Mouse (Mus musculus) limb, embryonic 10.5 days (tissue): ENCODE measurements around the gene Cap1. TPM values are rescaled to one million over a fixed set of nuclear protein-coding genes. Genes with fewer than 3 reads are reported as not detected.

Experiments
- DNase-seq: peaks from one replicate; pipeline ENCODE4 v3.0.0-alpha.2; 2017; ENCODE audit warnings: low spot score
- H3K27ac ChIP-seq: fragments of 300-500 bp; sonication (generic); 2 replicates; pipeline ENCODE4 v1.5.1; 2016; ENCODE audit warnings: mild to moderate bottlenecking
- H3K27me3 ChIP-seq: fragments of 300-500 bp; sonication (generic); 2 replicates; pipeline ENCODE4 v1.6.1; 2016; ENCODE audit warnings: low read depth, mild to moderate bottlenecking; ENCODE audit not compliant: poor library complexity, severe bottlenecking
- H3K36me3 ChIP-seq: fragments of 300-500 bp; sonication (generic); 2 replicates; pipeline ENCODE4 v1.6.1; 2016; ENCODE audit warnings: mild to moderate bottlenecking, moderate library complexity
- H3K4me1 ChIP-seq: fragments of 300-500 bp; sonication (generic); 2 replicates; pipeline ENCODE4 v1.6.1; 2016
- H3K4me3 ChIP-seq: fragments of 300-500 bp; sonication (generic); 2 replicates; pipeline ENCODE4 v1.5.1; 2016; ENCODE audit warnings: mild to moderate bottlenecking, moderate library complexity
- H3K9me3 ChIP-seq: fragments of 300-500 bp; sonication (generic); replicated peaks from 2 replicates; pipeline ENCODE4 v1.6.1; 2016; ENCODE audit warnings: mild to moderate bottlenecking
- WGBS: fragments of 180-500 bp; shearing (Covaris S2); methylation state at CpG from one replicate; pipeline ENCODE4 v1.1.7; 2016; 5-methylcytosine and 5-hydroxymethylcytosine counted together
- polyA plus RNA-seq: library from polyadenylated mRNA; unstranded; fragments of >200 nt; fragmentation: Nextera tagmentation; extraction: Ambion mirVana; gene quantifications from 2 replicates; pipeline ENCODE4 v1.2.1, GENCODE M21; 2016

Cap1 gene
- polyA plus RNA-seq, 1 experiment from 2014 or later: 46.5 TPM

DNA sequence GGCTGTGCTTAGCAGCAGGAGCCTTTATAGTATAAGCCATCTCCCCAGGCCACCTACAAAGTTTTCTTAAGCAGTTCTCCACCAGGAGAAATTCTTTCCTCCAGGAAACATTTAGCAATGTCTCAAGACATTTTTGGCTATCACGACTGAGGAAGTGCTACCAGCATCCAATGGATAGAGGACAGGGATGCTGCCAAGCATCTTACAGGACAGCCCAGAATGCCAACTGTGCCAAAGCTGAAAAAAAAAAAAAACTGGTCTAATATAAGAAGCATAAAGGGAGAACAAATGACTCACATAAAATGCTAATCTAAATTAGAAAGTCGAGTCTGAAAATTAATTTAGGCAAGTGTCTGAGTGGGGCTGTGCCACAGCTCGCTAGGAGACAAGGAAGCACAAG lies 3.3 kb downstream of the Cap1 start:
- H3K27me3 ChIP-seq: no peaks in the 10 kb centered on the region
- peaks cover 19% of the 10 kb centered on the region for H3K4me1 ChIP-seq
- 93% methylated on average over 3 of the region's 3 CpGs for WGBS
- H3K36me3 ChIP-seq: no peaks in the 10 kb centered on the region
- no peak for DNase-seq
- no peak overlapping the region for H3K27ac ChIP-seq
- H3K9me3 ChIP-seq: no peaks in the 10 kb centered on the region
- no peak overlapping the region for H3K4me3 ChIP-seq

DNA sequence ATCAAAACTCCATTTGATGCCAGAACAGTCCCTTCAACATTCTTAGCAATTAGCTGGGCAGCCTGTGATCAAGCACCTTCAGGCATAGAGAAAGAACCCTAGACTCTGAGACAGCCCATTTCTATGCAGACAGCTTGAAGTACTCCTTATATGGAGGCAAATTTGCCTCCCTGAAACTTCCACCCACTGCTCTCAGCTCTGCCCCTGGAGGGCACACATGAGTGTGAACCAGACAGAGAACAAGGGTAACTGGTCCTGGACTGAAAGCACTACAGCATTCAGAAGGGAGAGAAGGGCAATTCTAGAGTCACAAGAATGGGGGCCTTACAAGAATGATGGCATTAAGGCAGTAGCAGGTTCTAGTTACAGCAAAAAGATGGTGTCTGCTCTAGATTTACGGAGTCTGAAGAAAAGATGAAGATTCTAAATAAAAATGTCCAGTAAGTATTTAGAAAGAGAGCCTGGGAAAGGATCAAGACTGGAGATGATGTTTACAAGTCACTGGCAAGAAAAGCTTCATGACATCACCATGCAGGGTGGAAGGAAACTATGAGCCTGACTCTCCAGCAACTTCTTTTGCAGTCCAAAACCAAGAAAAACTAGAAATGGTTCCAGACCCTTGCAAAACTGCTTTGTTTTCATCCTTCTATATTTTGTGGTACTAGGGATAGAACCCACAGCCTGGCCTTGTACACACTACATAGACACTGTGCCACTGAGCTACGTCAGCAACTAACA lies 7.4 kb downstream of the Cap1 start:
- Histone ChIP-seq H3K36me3 (no peaks in the 10 kb centered on the region), H3K27ac (no peak overlapping the region), H3K27me3 (no peaks in the 10 kb centered on the region), H3K4me1 (no peaks in the 10 kb centered on the region), H3K9me3 (no peaks in the 10 kb centered on the region), H3K4me3 (no peak overlapping the region)
- DNase-seq: no peak
- WGBS: 90% methylated on average over 2 of the region's 2 CpGs

GRCm38 (mm10) chr4:122873512-122873911 lies 12.3 kb downstream of the Cap1 start:
- no peak overlapping the region for H3K27ac ChIP-seq
- no peaks in the 10 kb centered on the region for H3K4me1 ChIP-seq
- H3K36me3 ChIP-seq: peaks cover 42% of the 10 kb centered on the region
- DNase-seq: no peak
- no peak overlapping the region for H3K4me3 ChIP-seq
- 87% methylated on average over 4 of the region's 4 CpGs for WGBS
- no peaks in the 10 kb centered on the region for H3K9me3 ChIP-seq
- no peaks in the 10 kb centered on the region for H3K27me3 ChIP-seq

DNA sequence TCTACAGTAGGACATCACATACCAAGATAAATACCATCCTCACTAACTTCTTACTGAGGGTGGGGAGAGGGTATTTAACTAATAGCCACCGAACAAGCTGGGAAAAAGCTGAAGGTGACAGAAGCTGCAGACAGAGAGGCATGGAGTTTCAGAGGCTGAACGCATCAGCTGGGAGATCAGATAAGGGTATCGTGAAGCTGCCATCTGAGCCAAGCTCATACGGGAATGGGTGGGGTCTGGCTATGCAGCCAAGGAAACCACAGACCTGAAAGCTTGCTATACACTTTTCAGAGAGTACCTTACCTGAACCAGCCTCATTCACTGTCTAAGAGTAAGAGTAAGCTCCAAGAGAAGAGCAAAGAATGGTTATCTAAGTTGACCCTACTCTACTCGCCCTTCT lies 12.9 kb downstream of the Cap1 start:
- Histone ChIP-seq H3K36me3 (peaks cover 47% of the 10 kb centered on the region), H3K27me3 (no peaks in the 10 kb centered on the region), H3K4me3 (no peak overlapping the region), H3K4me1 (no peaks in the 10 kb centered on the region), H3K9me3 (no peaks in the 10 kb centered on the region), H3K27ac (no peak overlapping the region)
- WGBS: 87% methylated on average over 5 of the region's 5 CpGs
- no peak for DNase-seq

DNA sequence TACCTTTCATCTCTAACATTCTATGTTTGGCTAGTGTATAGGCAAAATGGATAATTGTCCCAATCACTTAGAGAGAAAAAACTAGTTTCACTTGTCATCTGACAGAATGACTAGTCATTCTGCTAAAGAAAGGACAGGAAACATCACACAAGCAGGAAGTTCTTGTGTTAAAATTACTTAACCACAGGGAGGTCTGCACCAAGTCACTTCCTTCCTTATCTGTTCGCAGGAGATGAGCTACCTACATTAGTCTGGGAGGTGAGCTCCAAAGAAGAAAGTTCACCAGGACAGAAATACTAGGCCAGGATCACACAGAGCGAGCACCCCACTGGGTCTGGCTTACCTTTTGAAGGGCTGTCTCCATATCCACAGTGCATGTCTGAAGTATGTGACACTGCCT lies 13.9 kb downstream of the Cap1 start:
- WGBS: 90% methylated on average over 2 of the region's 2 CpGs
- Histone ChIP-seq H3K4me1 (no peaks in the 10 kb centered on the region), H3K4me3 (no peak overlapping the region), H3K9me3 (no peaks in the 10 kb centered on the region), H3K36me3 (peaks cover 55% of the 10 kb centered on the region), H3K27me3 (no peaks in the 10 kb centered on the region), H3K27ac (no peak overlapping the region)
- no peak for DNase-seq

DNA sequence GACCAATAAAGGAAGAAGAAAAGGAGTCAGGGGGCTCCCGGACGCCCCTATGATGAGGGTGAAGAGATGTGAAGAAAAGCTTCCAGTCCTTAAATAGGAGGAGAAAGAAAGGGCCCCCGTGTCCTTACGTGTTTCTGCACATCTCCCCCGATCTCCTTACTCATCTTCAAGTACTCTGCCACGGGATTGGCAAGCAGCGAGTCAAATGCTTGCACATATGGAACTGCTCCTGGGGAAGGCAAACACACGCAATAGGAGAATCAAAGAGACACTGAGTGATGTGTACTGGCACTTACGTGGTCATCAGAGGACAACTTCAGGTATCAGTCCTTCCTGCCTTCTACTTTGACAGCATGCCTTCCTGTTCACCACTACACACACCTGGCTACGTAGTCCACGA lies 14.6 kb downstream of the Cap1 start:
- no peak for DNase-seq
- Histone ChIP-seq H3K27ac (no peak overlapping the region), H3K9me3 (no peaks in the 10 kb centered on the region), H3K4me3 (no peak overlapping the region), H3K27me3 (no peaks in the 10 kb centered on the region), H3K4me1 (no peaks in the 10 kb centered on the region), H3K36me3 (peaks cover 59% of the 10 kb centered on the region)
- 95% methylated on average over 11 of the region's 11 CpGs for WGBS

GRCm38 (mm10) chr4:122870741-122871140 lies 15.1 kb downstream of the Cap1 start:
- Histone ChIP-seq H3K27me3 (no peaks in the 10 kb centered on the region), H3K4me1 (no peaks in the 10 kb centered on the region), H3K4me3 (no peak overlapping the region), H3K36me3 (peaks cover 65% of the 10 kb centered on the region), H3K27ac (no peak overlapping the region), H3K9me3 (no peaks in the 10 kb centered on the region)
- DNase-seq: no peak
- 89% methylated on average over 5 of the region's 5 CpGs for WGBS

GRCm38 (mm10) chr4:122870027-122870426 lies 15.8 kb downstream of the Cap1 start:
- DNase-seq: no peak
- H3K27me3 ChIP-seq: no peaks in the 10 kb centered on the region
- H3K9me3 ChIP-seq: no peaks in the 10 kb centered on the region
- no peaks in the 10 kb centered on the region for H3K4me1 ChIP-seq
- H3K4me3 ChIP-seq: no peak overlapping the region
- H3K27ac ChIP-seq: no peak overlapping the region
- peaks cover 72% of the 10 kb centered on the region for H3K36me3 ChIP-seq

DNA sequence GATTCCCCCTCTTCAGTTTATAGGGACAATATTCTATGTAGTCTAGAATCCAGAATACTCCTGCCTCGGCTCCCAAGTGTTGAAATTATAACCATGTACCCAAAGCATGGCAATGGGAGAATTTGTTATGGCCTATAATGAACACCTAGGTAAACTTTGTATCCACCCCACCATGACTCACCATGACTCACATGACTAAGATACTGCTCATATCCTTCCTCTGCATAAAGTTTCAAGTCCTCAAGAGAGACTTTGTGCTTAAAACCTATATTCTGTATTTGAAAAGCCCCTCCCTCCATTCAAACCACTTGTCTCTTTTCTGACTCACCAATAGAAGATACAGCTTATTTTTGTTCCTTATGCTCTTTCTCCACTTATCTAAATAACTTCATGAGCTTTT lies 17.8 kb downstream of the Cap1 start:
- H3K36me3 ChIP-seq: peaks cover 90% of the 10 kb centered on the region
- no peaks in the 10 kb centered on the region for H3K9me3 ChIP-seq
- H3K4me1 ChIP-seq: no peaks in the 10 kb centered on the region
- H3K27ac ChIP-seq: no peak overlapping the region
- DNase-seq: no peak
- H3K4me3 ChIP-seq: no peak overlapping the region
- H3K27me3 ChIP-seq: no peaks in the 10 kb centered on the region
- 90% methylated on average over 1 of the region's 1 CpGs for WGBS

DNA sequence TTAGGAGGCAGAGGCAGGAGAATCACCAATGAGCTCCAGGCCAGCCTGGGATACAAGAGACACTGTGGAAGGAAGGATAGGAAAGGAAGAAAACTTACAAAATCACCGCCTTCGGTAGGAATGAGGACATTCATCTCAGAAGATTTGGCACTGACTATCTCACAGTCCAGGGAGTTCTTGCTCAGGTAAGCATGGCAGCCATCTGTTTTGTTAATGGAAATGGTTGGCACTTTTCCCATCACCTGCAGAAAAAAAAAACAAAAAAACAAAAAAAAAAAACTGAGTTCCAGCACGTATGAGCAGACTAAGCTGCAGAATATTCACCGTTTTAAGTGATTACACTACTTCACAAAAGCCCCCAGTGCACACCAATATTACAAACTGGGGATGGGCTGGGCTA lies 24.0 kb downstream of the Cap1 start:
- Histone ChIP-seq H3K4me1 (no peaks in the 10 kb centered on the region), H3K36me3 (peaks cover 89% of the 10 kb centered on the region), H3K27me3 (no peaks in the 10 kb centered on the region), H3K4me3 (no peak overlapping the region), H3K9me3 (no peaks in the 10 kb centered on the region), H3K27ac (no peak overlapping the region)
- DNase-seq: no peak
- 93% methylated on average over 4 of the region's 4 CpGs for WGBS

DNA sequence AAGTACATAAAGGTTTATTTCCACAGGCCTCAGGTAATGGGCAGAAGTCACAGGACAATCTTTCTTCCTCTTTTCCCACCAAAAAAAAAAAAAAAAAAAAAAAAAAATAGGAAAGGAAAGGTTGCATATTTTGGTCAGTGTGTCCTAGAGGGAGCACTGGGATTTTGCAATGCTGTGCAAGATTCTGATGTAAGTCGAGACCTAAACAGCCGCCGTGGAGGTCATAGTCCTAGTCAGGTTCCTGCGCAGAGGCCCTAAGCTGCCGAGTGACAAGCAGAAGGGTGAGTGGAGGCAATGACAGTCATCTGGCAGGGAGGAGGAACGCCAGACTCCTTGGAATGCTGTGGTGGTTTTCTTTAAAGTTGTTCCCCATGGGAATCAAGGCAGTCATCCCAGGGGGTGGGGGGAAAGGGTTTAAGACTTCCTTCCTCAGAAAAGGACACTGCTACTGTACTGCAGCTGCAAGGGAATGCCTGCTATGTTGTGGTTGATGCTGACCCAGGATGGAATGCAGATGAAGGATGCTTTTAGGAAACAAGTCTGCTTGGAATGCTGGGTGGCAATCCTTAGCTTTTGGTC lies 26.7 kb downstream of the Cap1 start:
- H3K4me3 ChIP-seq: no peak overlapping the region
- no peaks in the 10 kb centered on the region for H3K4me1 ChIP-seq
- no peak for DNase-seq
- H3K9me3 ChIP-seq: no peaks in the 10 kb centered on the region
- H3K36me3 ChIP-seq: peaks cover 89% of the 10 kb centered on the region
- H3K27ac ChIP-seq: no peak overlapping the region
- 88% methylated on average over 6 of the region's 6 CpGs for WGBS
- H3K27me3 ChIP-seq: no peaks in the 10 kb centered on the region

- Histone ChIP-seq H3K27me3 (no peaks in the 10 kb centered on the region), H3K9me3 (no peaks in the 10 kb centered on the region), H3K4me1 (no peaks in the 10 kb centered on the region), H3K4me3 (no peak overlapping the region), H3K36me3 (peaks cover 82% of the 10 kb centered on the region), H3K27ac (no peak overlapping the region)
- 68% methylated on average over 2 of the region's 2 CpGs for WGBS
- DNase-seq: no peak
Observed at GRCm38 (mm10) chr4:122857909-122858308, 27.9 kb downstream of the Cap1 start.

DNA sequence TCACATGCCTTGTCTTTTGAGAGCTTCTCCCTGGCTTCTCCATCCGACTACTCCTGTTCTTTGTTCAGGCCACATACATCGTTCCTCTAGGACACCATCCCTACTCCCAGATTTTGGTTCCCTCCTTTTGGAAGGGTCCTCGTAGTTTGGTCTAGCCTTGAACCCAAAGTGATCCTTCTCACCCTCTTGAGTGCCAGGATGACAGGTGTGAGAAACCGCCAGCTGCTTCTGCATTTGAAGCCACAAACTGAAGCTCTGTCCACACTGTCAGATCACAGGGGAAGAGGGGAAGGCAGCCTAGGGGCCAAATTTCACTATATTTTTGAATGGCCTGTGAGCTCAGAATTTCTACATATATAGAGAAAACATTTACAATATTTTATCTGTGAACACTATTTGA lies 31.1 kb downstream of the Cap1 start:
- H3K27me3 ChIP-seq: no peaks in the 10 kb centered on the region
- no peak overlapping the region for H3K4me3 ChIP-seq
- no peaks in the 10 kb centered on the region for H3K4me1 ChIP-seq
- no peaks in the 10 kb centered on the region for H3K9me3 ChIP-seq
- no peak for DNase-seq
- H3K36me3 ChIP-seq: peaks cover 85% of the 10 kb centered on the region
- 93% methylated on average over 4 of the region's 4 CpGs for WGBS
- no peak overlapping the region for H3K27ac ChIP-seq

DNA sequence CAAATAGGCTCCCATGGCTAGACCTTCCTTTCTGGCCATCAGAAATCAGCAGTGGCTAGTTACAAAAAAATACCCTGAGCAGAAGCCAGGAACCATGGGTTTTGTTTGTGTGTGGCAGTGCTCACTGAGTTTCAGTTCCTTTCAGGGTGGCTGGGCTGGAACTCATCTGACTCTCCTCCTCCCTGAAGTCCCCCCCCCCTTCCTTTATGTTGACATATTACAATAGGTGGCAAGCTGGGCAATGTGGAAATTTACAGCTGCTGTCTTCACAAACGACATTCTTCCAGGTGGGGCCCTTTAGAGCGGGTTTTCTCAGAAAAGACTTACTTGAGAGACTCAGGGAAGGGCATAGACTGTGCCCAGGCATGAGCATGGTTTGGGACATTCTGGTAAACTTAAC lies 32.2 kb downstream of the Cap1 start:
- H3K27me3 ChIP-seq: no peaks in the 10 kb centered on the region
- H3K36me3 ChIP-seq: peaks cover 85% of the 10 kb centered on the region
- H3K4me1 ChIP-seq: no peaks in the 10 kb centered on the region
- H3K4me3 ChIP-seq: no peak overlapping the region
- H3K27ac ChIP-seq: no peak overlapping the region
- 67% methylated on average over 2 of the region's 2 CpGs for WGBS
- H3K9me3 ChIP-seq: no peaks in the 10 kb centered on the region
- no peak for DNase-seq
